Mouse (Mus musculus): ENCODE measurements around the gene Wars. TPM values are rescaled to one million over a fixed set of nuclear protein-coding genes. Genes with fewer than 3 reads are reported as not detected.

Gene Wars
- polyA plus RNA-seq (2014; fragmentation: Nextera tagmentation; extraction: Ambion mirVana) = 93.0 and 94.1 TPM in 2 replicates

- under 1% methylated on average over 58 of the region's 58 CpGs for WGBS
Observed at GRCm38 (mm10) chr12:108893715-108894431, at the start of gene Wars. Gene Wars (minus strand): TSS chr12:108894174.

GRCm38 (mm10) chr12:108942203-108942923 is 48.4 kb upstream of the Wars start:
- Histone ChIP-seq H3K4me2 (ENCODE audit: low read length) (no peak overlapping the region), H3K4me1 (replicated peaks; ENCODE audit: control insufficient read depth, insufficient read depth, low read length) (no peaks in the 10 kb centered on the region), H3K4me3 (ENCODE audit: low read depth, low read length) (no peak overlapping the region), H3K27ac (ENCODE audit: low read depth) (no peak overlapping the region), H3K9me3 (ENCODE audit: control insufficient read depth, low read length) (no peaks in the 10 kb centered on the region), H3K36me3 (ENCODE audit: control insufficient read depth, insufficient read depth, low read length) (no peaks in the 10 kb centered on the region), H3K9ac (ENCODE audit: low read length) (no peak overlapping the region), H3K27me3 (replicated peaks; ENCODE audit: control insufficient read depth, insufficient read depth, low read length) (no peaks in the 10 kb centered on the region)
- DNase-seq (ENCODE audit: low spot score) (no peak), ATAC-seq (replicated peaks; ENCODE audit: low FRiP score, low TSS enrichment, low read depth) (no peak)
- WGBS = 83% methylated on average over 14 of the region's 14 CpGs

More at GRCm38 (mm10) chr12:108893715-108894431, at the start of gene Wars:
- H3K4me1 ChIP-seq (replicated peaks; ENCODE audit: control insufficient read depth, insufficient read depth, low read length) = peaks cover 6% of the 10 kb centered on the region
- no peaks in the 10 kb centered on the region for H3K9me3 ChIP-seq (ENCODE audit: control insufficient read depth, low read length)
- H3K4me3 ChIP-seq (ENCODE audit: low read depth, low read length) = peak within 1 kb of the TSS; percentile 88
- peak within 1 kb of the TSS; percentile 54; the same call in 1 of the 2 replicates for H3K27ac ChIP-seq (ENCODE audit: low read depth)
- ATAC-seq (replicated peaks; ENCODE audit: low FRiP score, low TSS enrichment, low read depth) (peak; percentile 99), DNase-seq (ENCODE audit: low spot score) (peak; percentile 95)
- peak within 1 kb of the TSS; percentile 75 for H3K9ac ChIP-seq (ENCODE audit: low read length)
- H3K27me3 ChIP-seq (replicated peaks; ENCODE audit: control insufficient read depth, insufficient read depth, low read length) = no peaks in the 10 kb centered on the region
- peaks cover 9% of the 10 kb centered on the region; the same call in 1 of the 2 replicates for H3K36me3 ChIP-seq (ENCODE audit: control insufficient read depth, insufficient read depth, low read length)
- H3K4me2 ChIP-seq (ENCODE audit: low read length) = peak within 1 kb of the TSS; percentile 93

GRCm38 (mm10) chr12:108941282-108941681 is 47.3 kb upstream of the Wars start:
- 63% methylated on average over 2 of the region's 2 CpGs for WGBS

GRCm38 (mm10) chr12:108940255-108940654 is 46.3 kb upstream of the Wars start:
- DNase-seq (ENCODE audit: low spot score) = no peak
- H3K27ac ChIP-seq (ENCODE audit: low read depth) = no peak overlapping the region
- no peaks in the 10 kb centered on the region for H3K4me1 ChIP-seq (replicated peaks; ENCODE audit: control insufficient read depth, insufficient read depth, low read length)
- 38% methylated on average over 1 of the region's 1 CpGs for WGBS
- no peaks in the 10 kb centered on the region for H3K36me3 ChIP-seq (ENCODE audit: control insufficient read depth, insufficient read depth, low read length)
- H3K27me3 ChIP-seq (replicated peaks; ENCODE audit: control insufficient read depth, insufficient read depth, low read length) = no peaks in the 10 kb centered on the region
- H3K4me3 ChIP-seq (ENCODE audit: low read depth, low read length) = no peak overlapping the region
- ATAC-seq (replicated peaks; ENCODE audit: low FRiP score, low TSS enrichment, low read depth) = no peak
- no peaks in the 10 kb centered on the region for H3K9me3 ChIP-seq (ENCODE audit: control insufficient read depth, low read length)
- no peak overlapping the region for H3K4me2 ChIP-seq (ENCODE audit: low read length)
- no peak overlapping the region for H3K9ac ChIP-seq (ENCODE audit: low read length)

More at GRCm38 (mm10) chr12:108941282-108941681, 47.3 kb upstream of the Wars start:
- Histone ChIP-seq H3K27me3 (replicated peaks; ENCODE audit: control insufficient read depth, insufficient read depth, low read length) (no peaks in the 10 kb centered on the region), H3K4me3 (ENCODE audit: low read depth, low read length) (no peak overlapping the region), H3K4me1 (replicated peaks; ENCODE audit: control insufficient read depth, insufficient read depth, low read length) (no peaks in the 10 kb centered on the region), H3K27ac (ENCODE audit: low read depth) (no peak overlapping the region), H3K36me3 (ENCODE audit: control insufficient read depth, insufficient read depth, low read length) (no peaks in the 10 kb centered on the region), H3K9ac (ENCODE audit: low read length) (no peak overlapping the region), H3K9me3 (ENCODE audit: control insufficient read depth, low read length) (no peaks in the 10 kb centered on the region), H3K4me2 (ENCODE audit: low read length) (no peak overlapping the region)
- ATAC-seq (replicated peaks; ENCODE audit: low FRiP score, low TSS enrichment, low read depth) (no peak), DNase-seq (ENCODE audit: low spot score) (no peak)

GRCm38 (mm10) chr12:108939317-108939716 is 45.3 kb upstream of the Wars start:
- ATAC-seq (replicated peaks; ENCODE audit: low FRiP score, low TSS enrichment, low read depth) (no peak), DNase-seq (ENCODE audit: low spot score) (no peak)
- no peaks in the 10 kb centered on the region for H3K4me1 ChIP-seq (replicated peaks; ENCODE audit: control insufficient read depth, insufficient read depth, low read length)
- no peaks in the 10 kb centered on the region for H3K27me3 ChIP-seq (replicated peaks; ENCODE audit: control insufficient read depth, insufficient read depth, low read length)
- H3K36me3 ChIP-seq (ENCODE audit: control insufficient read depth, insufficient read depth, low read length) = no peaks in the 10 kb centered on the region
- no peaks in the 10 kb centered on the region for H3K9me3 ChIP-seq (ENCODE audit: control insufficient read depth, low read length)
- no peak overlapping the region for H3K4me2 ChIP-seq (ENCODE audit: low read length)
- H3K4me3 ChIP-seq (ENCODE audit: low read depth, low read length) = no peak overlapping the region
- no peak overlapping the region for H3K27ac ChIP-seq (ENCODE audit: low read depth)
- WGBS = 70% methylated on average over 9 of the region's 9 CpGs
- no peak overlapping the region for H3K9ac ChIP-seq (ENCODE audit: low read length)

- H3K36me3 ChIP-seq (ENCODE audit: control insufficient read depth, insufficient read depth, low read length) = no peaks in the 10 kb centered on the region
- H3K27ac ChIP-seq (ENCODE audit: low read depth) = no peak overlapping the region
- H3K9ac ChIP-seq (ENCODE audit: low read length) = no peak overlapping the region
- H3K4me3 ChIP-seq (ENCODE audit: low read depth, low read length) = no peak overlapping the region
- no peaks in the 10 kb centered on the region for H3K4me1 ChIP-seq (replicated peaks; ENCODE audit: control insufficient read depth, insufficient read depth, low read length)
- ATAC-seq (replicated peaks; ENCODE audit: low FRiP score, low TSS enrichment, low read depth) = no peak
- no peaks in the 10 kb centered on the region for H3K27me3 ChIP-seq (replicated peaks; ENCODE audit: control insufficient read depth, insufficient read depth, low read length)
- no peaks in the 10 kb centered on the region for H3K9me3 ChIP-seq (ENCODE audit: control insufficient read depth, low read length)
- DNase-seq (ENCODE audit: low spot score) = no peak
- no peak overlapping the region for H3K4me2 ChIP-seq (ENCODE audit: low read length)
- WGBS = 83% methylated on average over 5 of the region's 5 CpGs
Observed at GRCm38 (mm10) chr12:108938844-108939243, 44.9 kb upstream of the Wars start.

- no peaks in the 10 kb centered on the region for H3K36me3 ChIP-seq (ENCODE audit: control insufficient read depth, insufficient read depth, low read length)
- no peaks in the 10 kb centered on the region for H3K4me1 ChIP-seq (replicated peaks; ENCODE audit: control insufficient read depth, insufficient read depth, low read length)
- H3K4me2 ChIP-seq (ENCODE audit: low read length) = no peak overlapping the region
- no peak overlapping the region for H3K9ac ChIP-seq (ENCODE audit: low read length)
- no peak overlapping the region for H3K27ac ChIP-seq (ENCODE audit: low read depth)
- H3K4me3 ChIP-seq (ENCODE audit: low read depth, low read length) = no peak overlapping the region
- no peaks in the 10 kb centered on the region for H3K27me3 ChIP-seq (replicated peaks; ENCODE audit: control insufficient read depth, insufficient read depth, low read length)
- WGBS = 80% methylated on average over 4 of the region's 4 CpGs
- no peak for ATAC-seq (replicated peaks; ENCODE audit: low FRiP score, low TSS enrichment, low read depth)
- DNase-seq (ENCODE audit: low spot score) = no peak
- H3K9me3 ChIP-seq (ENCODE audit: control insufficient read depth, low read length) = no peaks in the 10 kb centered on the region
Observed at GRCm38 (mm10) chr12:108937506-108937905, 43.5 kb upstream of the Wars start.

- ATAC-seq (replicated peaks; ENCODE audit: low FRiP score, low TSS enrichment, low read depth) (no peak), DNase-seq (ENCODE audit: low spot score) (no peak)
- Histone ChIP-seq H3K4me2 (ENCODE audit: low read length) (no peak overlapping the region), H3K27ac (ENCODE audit: low read depth) (no peak overlapping the region), H3K4me3 (ENCODE audit: low read depth, low read length) (no peak overlapping the region), H3K36me3 (ENCODE audit: control insufficient read depth, insufficient read depth, low read length) (no peaks in the 10 kb centered on the region), H3K9ac (ENCODE audit: low read length) (no peak overlapping the region), H3K4me1 (replicated peaks; ENCODE audit: control insufficient read depth, insufficient read depth, low read length) (no peaks in the 10 kb centered on the region), H3K27me3 (replicated peaks; ENCODE audit: control insufficient read depth, insufficient read depth, low read length) (no peaks in the 10 kb centered on the region), H3K9me3 (ENCODE audit: control insufficient read depth, low read length) (no peaks in the 10 kb centered on the region)
- WGBS = 56% methylated on average over 6 of the region's 6 CpGs
Observed at GRCm38 (mm10) chr12:108936834-108937233, 42.9 kb upstream of the Wars start.

All from intestine, embryonic 14.5 days (tissue).